Mouse (Mus musculus): ENCODE results near the gene Clcn7.
"Not testable (repeated sequence)": the region's sequence is repeated elsewhere in the genome, so short reads cannot be mapped to it uniquely, and the experiment has no call there.

The Clcn7 gene

GRCm38 (mm10) chr17:25133275-25133698, at the start of gene Clcn7:
Gene Clcn7 (plus strand): TSS chr17:25133391.
- peak; percentile 76 to 95 for DNase-seq (ENCODE audit: low spot score in 2 of 2)

- no peak for DNase-seq (ENCODE audit: low spot score in 2 of 2)
These were observed 49.7 kb upstream of the Clcn7 start, which contains the start of gene Tmem204 for GRCm38 (mm10) chr17:25083444-25083931. Gene Tmem204 (minus strand): TSS chr17:25083591.

GRCm38 (mm10) chr17:25084835-25085385, 48.3 kb upstream of the Clcn7 start:
- DNase-seq (ENCODE audit: low spot score in 2 of 2) = no peak

- no peak for DNase-seq (ENCODE audit: low spot score in 2 of 2)
These were observed 46.5 kb upstream of the Clcn7 start for GRCm38 (mm10) chr17:25086724-25087123.

GRCm38 (mm10) chr17:25089158-25089557, 44.0 kb upstream of the Clcn7 start:
- no peak for DNase-seq (ENCODE audit: low spot score in 2 of 2)

- DNase-seq (ENCODE audit: low spot score in 2 of 2) = no peak
These were observed 42.7 kb upstream of the Clcn7 start for GRCm38 (mm10) chr17:25090450-25090849.

- no peak for DNase-seq (ENCODE audit: low spot score in 2 of 2)
These were observed 37.0 kb upstream of the Clcn7 start for GRCm38 (mm10) chr17:25096221-25096620.

GRCm38 (mm10) chr17:25100052-25100451, 33.1 kb upstream of the Clcn7 start:
- no peak for DNase-seq (ENCODE audit: low spot score in 2 of 2)

- DNase-seq (ENCODE audit: low spot score in 2 of 2) = no peak
These were observed 31.9 kb upstream of the Clcn7 start for GRCm38 (mm10) chr17:25101338-25101737.

GRCm38 (mm10) chr17:25107786-25108185, 25.4 kb upstream of the Clcn7 start:
- DNase-seq (ENCODE audit: low spot score in 2 of 2) = no peak

GRCm38 (mm10) chr17:25109578-25109977, 23.6 kb upstream of the Clcn7 start:
- DNase-seq (ENCODE audit: low spot score in 2 of 2) = no peak

GRCm38 (mm10) chr17:25110590-25110989, 22.6 kb upstream of the Clcn7 start:
- no peak for DNase-seq (ENCODE audit: low spot score in 2 of 2)

GRCm38 (mm10) chr17:25111220-25111619, 22.0 kb upstream of the Clcn7 start:
- no peak for DNase-seq (ENCODE audit: low spot score in 2 of 2)

- DNase-seq (ENCODE audit: low spot score in 2 of 2) = peak in 1 of 2 experiments; percentile 55
These were observed 21.3 kb upstream of the Clcn7 start for GRCm38 (mm10) chr17:25111739-25112422.

GRCm38 (mm10) chr17:25112423-25112810, 20.8 kb upstream of the Clcn7 start:
- DNase-seq (ENCODE audit: low spot score in 2 of 2) = no peak

- no peak for DNase-seq (ENCODE audit: low spot score in 2 of 2)
These were observed 18.1 kb upstream of the Clcn7 start for GRCm38 (mm10) chr17:25114908-25115645.

- peak; percentile 78 to 92 for DNase-seq (ENCODE audit: low spot score in 2 of 2)
These were observed 17.3 kb upstream of the Clcn7 start, which contains the start of gene Telo2 for GRCm38 (mm10) chr17:25115664-25116432. Gene Telo2 (minus strand): TSS chr17:25115967.

GRCm38 (mm10) chr17:25117263-25117662, 15.9 kb upstream of the Clcn7 start:
- DNase-seq (ENCODE audit: low spot score in 2 of 2) = peak in 1 of 2 experiments; percentile 15

- DNase-seq (ENCODE audit: low spot score in 2 of 2) = no peak
These were observed 12.8 kb upstream of the Clcn7 start, which contains the start of gene Ptx4 for GRCm38 (mm10) chr17:25120406-25120805. Gene Ptx4 (plus strand): TSS chr17:25120760.

- DNase-seq (ENCODE audit: low spot score in 2 of 2) = no peak
These were observed 9.2 kb upstream of the Clcn7 start for GRCm38 (mm10) chr17:25123979-25124378.

GRCm38 (mm10) chr17:25125442-25126060, 7.6 kb upstream of the Clcn7 start:
- DNase-seq (ENCODE audit: low spot score in 2 of 2) = not testable (repeated sequence)
